Mouse (Mus musculus): ENCODE measurements at regions not wholly inside any gene's neighbourhood (a gene's known extent, or its start where the extent isn't known, plus 50 kb on each side); places are given as distances from the start of the nearest gene placed in this dataset.
A peak's percentile ranks its signal among the peaks of the same experiment; 100 is the strongest.

- H3K4me2 ChIP-seq, result no peak overlapping the region
- no peak overlapping the region for H3K27ac ChIP-seq (ENCODE audit: low read depth, low read length)
- H3K9ac ChIP-seq (ENCODE audit: low read depth, low read length), result no peak overlapping the region
- WGBS (ENCODE audit: insufficient replicate concordance), result 92% methylated on average over 4 of the region's 5 CpGs
- H3K4me3 ChIP-seq (ENCODE audit: low read depth, low read length), result no peak overlapping the region
- H3K4me1 ChIP-seq (ENCODE audit: control insufficient read depth, insufficient read depth, low read length), result no peaks in the 10 kb centered on the region
- H3K36me3 ChIP-seq (ENCODE audit: control insufficient read depth, insufficient read depth, low read length), result no peaks in the 10 kb centered on the region
- no peaks in the 10 kb centered on the region for H3K9me3 ChIP-seq (replicated peaks; ENCODE audit: control insufficient read depth, low read length)
- no peaks in the 10 kb centered on the region for H3K27me3 ChIP-seq (ENCODE audit: control insufficient read depth, insufficient read depth, low read length)
- ATAC-seq (replicated peaks; ENCODE audit: insufficient number of reproducible peaks, low FRiP score, low TSS enrichment), result no peak
Observed at GRCm38 (mm10) chr3:130947880-130948279, 162.4 kb upstream of the Lef1 start.

DNA sequence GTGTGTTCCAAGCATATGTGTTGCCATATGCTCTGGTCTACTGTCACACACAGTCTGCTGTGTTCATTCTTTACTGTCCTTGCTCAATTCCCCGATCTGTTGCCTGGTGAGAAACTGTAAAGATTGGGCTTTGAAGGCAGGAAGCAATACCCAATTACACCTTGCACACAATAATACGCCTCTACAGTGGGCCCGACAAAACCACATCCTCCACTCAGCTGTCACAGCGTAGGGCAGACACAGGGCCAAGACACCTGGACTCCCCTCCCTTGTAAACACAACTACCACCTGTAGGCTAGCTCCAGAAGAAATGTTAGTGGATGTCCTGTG, 163.0 kb upstream of the Lef1 start:
- Histone ChIP-seq H3K9me3 (replicated peaks; ENCODE audit: control insufficient read depth, low read length) (no peaks in the 10 kb centered on the region), H3K27me3 (ENCODE audit: control insufficient read depth, insufficient read depth, low read length) (no peaks in the 10 kb centered on the region), H3K27ac (ENCODE audit: low read depth, low read length) (no peak overlapping the region), H3K4me2 (no peak overlapping the region), H3K36me3 (ENCODE audit: control insufficient read depth, insufficient read depth, low read length) (no peaks in the 10 kb centered on the region), H3K4me1 (ENCODE audit: control insufficient read depth, insufficient read depth, low read length) (no peaks in the 10 kb centered on the region), H3K9ac (ENCODE audit: low read depth, low read length) (no peak overlapping the region), H3K4me3 (ENCODE audit: low read depth, low read length) (no peak overlapping the region)
- 89% methylated on average over 4 of the region's 4 CpGs for WGBS (ENCODE audit: insufficient replicate concordance)
- no peak for ATAC-seq (replicated peaks; ENCODE audit: insufficient number of reproducible peaks, low FRiP score, low TSS enrichment)

DNA sequence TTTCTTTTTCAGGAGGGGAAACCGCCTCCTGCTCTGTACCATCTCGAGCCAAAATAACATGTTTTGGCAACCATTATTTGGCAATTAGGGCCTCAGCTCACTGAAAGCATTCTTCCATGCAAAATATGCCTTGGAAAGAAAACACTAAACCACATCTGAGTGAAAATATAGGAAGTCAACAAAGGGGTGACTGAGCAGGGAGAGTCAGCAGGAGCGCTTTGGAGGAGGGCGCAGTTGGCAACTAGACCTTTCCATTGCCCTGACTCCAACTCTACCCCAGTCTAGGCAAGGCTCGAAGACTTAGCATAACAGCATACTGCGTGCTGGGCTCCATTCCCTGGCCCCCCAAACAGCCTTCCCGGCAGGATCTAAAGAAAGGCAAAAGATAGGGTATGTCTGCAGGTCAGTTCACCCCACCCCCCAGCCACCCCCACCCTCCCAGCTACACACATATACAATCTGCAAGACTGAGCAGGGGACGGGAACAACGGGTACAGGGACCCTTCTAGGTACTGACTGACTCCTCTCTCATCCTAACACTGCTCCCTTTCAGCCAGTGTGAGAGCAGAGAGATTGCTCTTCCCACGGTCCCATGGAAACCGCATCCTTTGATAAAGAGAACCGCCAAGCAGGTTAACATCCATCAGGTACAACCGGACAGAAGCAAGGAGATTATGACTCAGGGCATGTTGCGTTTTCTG, 163.5 kb upstream of the Lef1 start:
- H3K4me1 ChIP-seq (ENCODE audit: control insufficient read depth, insufficient read depth, low read length), result no peaks in the 10 kb centered on the region
- H3K9ac ChIP-seq (ENCODE audit: low read depth, low read length), result peak overlapping the region; percentile 76; the same call in 1 of the 2 replicates
- WGBS (ENCODE audit: insufficient replicate concordance), result 69% methylated on average over 14 of the region's 14 CpGs
- ATAC-seq (replicated peaks; ENCODE audit: insufficient number of reproducible peaks, low FRiP score, low TSS enrichment), result no peak
- H3K4me3 ChIP-seq (ENCODE audit: low read depth, low read length), result no peak overlapping the region
- H3K27me3 ChIP-seq (ENCODE audit: control insufficient read depth, insufficient read depth, low read length), result no peaks in the 10 kb centered on the region
- no peaks in the 10 kb centered on the region for H3K9me3 ChIP-seq (replicated peaks; ENCODE audit: control insufficient read depth, low read length)
- peak overlapping the region; percentile 67 for H3K4me2 ChIP-seq
- no peak overlapping the region for H3K27ac ChIP-seq (ENCODE audit: low read depth, low read length)
- no peaks in the 10 kb centered on the region for H3K36me3 ChIP-seq (ENCODE audit: control insufficient read depth, insufficient read depth, low read length)

DNA sequence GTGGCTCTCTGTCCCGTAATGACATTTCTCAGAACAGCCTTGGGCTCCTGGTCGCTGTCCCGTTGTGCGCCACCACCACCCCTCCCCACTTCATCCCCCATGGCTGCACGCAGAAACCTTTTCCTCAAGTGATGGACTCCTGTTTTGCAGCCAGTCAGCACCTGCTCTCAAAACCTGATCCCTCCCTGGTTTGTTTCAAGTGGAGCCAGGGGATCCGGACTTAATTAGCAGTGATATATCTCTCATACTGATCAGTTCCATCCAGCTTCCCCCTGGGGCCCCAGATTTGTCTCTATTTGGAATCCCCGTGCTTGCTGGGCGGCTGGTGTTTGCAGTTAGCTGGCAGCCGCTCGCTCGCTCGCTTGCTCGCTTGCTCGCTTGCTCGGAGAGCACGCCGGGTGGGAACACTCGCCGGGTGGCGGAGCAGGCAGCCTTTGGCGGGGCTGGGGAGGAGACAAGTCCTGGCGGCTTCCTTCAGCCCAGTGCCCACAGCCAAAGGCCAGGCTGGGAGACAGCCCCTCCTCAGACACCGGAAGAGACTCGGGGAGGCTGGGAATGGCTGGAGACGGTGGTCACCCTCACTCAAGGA, 164.3 kb upstream of the Lef1 start:
- Histone ChIP-seq H3K9me3 (replicated peaks; ENCODE audit: control insufficient read depth, low read length) (no peaks in the 10 kb centered on the region), H3K27ac (ENCODE audit: low read depth, low read length) (peak overlapping the region; percentile 81), H3K4me2 (peak overlapping the region; percentile 67), H3K4me3 (ENCODE audit: low read depth, low read length) (peak overlapping the region; percentile 35), H3K27me3 (ENCODE audit: control insufficient read depth, insufficient read depth, low read length) (no peaks in the 10 kb centered on the region), H3K4me1 (ENCODE audit: control insufficient read depth, insufficient read depth, low read length) (no peaks in the 10 kb centered on the region), H3K9ac (ENCODE audit: low read depth, low read length) (peak overlapping the region; percentile 76), H3K36me3 (ENCODE audit: control insufficient read depth, insufficient read depth, low read length) (no peaks in the 10 kb centered on the region)
- ATAC-seq (replicated peaks; ENCODE audit: insufficient number of reproducible peaks, low FRiP score, low TSS enrichment), result peak; percentile 76; the same call in 1 of the 2 replicates
- WGBS (ENCODE audit: insufficient replicate concordance), result under 1% methylated on average over 25 of the region's 25 CpGs

- no peak overlapping the region for H3K9ac ChIP-seq (ENCODE audit: low read depth, low read length)
- H3K27ac ChIP-seq (ENCODE audit: low read depth, low read length), result peak overlapping the region; percentile 81; the same call in 1 of the 2 replicates
Observed at GRCm38 (mm10) chr3:130945396-130945795, 164.9 kb upstream of the Lef1 start.

GRCm38 (mm10) chr3:130944241-130944640, 166.0 kb upstream of the Lef1 start:
- Histone ChIP-seq H3K9ac (ENCODE audit: low read depth, low read length) (no peak overlapping the region), H3K4me2 (no peak overlapping the region), H3K36me3 (ENCODE audit: control insufficient read depth, insufficient read depth, low read length) (no peaks in the 10 kb centered on the region), H3K4me3 (ENCODE audit: low read depth, low read length) (no peak overlapping the region), H3K27me3 (ENCODE audit: control insufficient read depth, insufficient read depth, low read length) (no peaks in the 10 kb centered on the region), H3K9me3 (replicated peaks; ENCODE audit: control insufficient read depth, low read length) (no peaks in the 10 kb centered on the region), H3K4me1 (ENCODE audit: control insufficient read depth, insufficient read depth, low read length) (no peaks in the 10 kb centered on the region), H3K27ac (ENCODE audit: low read depth, low read length) (no peak overlapping the region)
- 85% methylated on average over 6 of the region's 6 CpGs for WGBS (ENCODE audit: insufficient replicate concordance)
- ATAC-seq (replicated peaks; ENCODE audit: insufficient number of reproducible peaks, low FRiP score, low TSS enrichment), result no peak

More at GRCm38 (mm10) chr3:130945396-130945795, 164.9 kb upstream of the Lef1 start:
- Histone ChIP-seq H3K36me3 (ENCODE audit: control insufficient read depth, insufficient read depth, low read length) (no peaks in the 10 kb centered on the region), H3K4me3 (ENCODE audit: low read depth, low read length) (peak overlapping the region; percentile 35), H3K4me2 (peak overlapping the region; percentile 67), H3K4me1 (ENCODE audit: control insufficient read depth, insufficient read depth, low read length) (no peaks in the 10 kb centered on the region), H3K27me3 (ENCODE audit: control insufficient read depth, insufficient read depth, low read length) (no peaks in the 10 kb centered on the region), H3K9me3 (replicated peaks; ENCODE audit: control insufficient read depth, low read length) (no peaks in the 10 kb centered on the region)
- ATAC-seq (replicated peaks; ENCODE audit: insufficient number of reproducible peaks, low FRiP score, low TSS enrichment), result no peak
- WGBS (ENCODE audit: insufficient replicate concordance), result 25% methylated on average over 7 of the region's 7 CpGs

DNA sequence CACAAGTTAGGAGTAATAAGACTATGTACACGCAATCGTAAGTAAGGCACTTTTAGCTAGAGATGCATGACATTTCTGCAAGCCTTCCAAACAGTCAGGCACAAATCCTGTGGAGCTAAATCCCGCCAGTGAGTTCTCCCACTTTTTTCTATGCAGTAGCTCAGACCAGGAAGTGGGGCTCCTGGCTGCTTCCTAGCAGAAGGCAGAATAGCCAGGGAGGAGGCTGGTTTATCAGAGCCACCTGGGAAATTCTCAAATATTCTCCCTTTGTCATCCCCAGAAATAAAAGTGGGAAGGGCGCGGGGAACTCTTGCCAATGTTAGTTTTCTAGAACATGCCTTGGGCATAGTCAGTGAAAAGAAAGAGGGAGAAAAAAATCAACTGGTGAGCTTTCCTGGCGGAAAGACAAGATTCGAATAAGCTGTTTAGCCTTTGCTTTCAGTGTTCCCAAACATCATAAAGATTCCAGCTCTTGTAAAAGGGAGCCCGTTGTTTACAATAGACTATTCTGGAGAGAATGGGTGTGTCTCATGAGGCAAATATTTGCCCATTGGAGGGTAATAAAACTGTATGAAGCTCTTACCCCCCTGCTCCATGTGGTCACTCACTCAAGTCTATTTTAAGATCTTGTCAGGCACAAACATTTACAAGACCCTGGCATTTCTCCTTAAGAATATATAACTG, 167.2 kb upstream of the Lef1 start:
- Histone ChIP-seq H3K27ac (ENCODE audit: low read depth, low read length) (no peak overlapping the region), H3K4me1 (ENCODE audit: control insufficient read depth, insufficient read depth, low read length) (no peaks in the 10 kb centered on the region), H3K9ac (ENCODE audit: low read depth, low read length) (no peak overlapping the region), H3K27me3 (ENCODE audit: control insufficient read depth, insufficient read depth, low read length) (no peaks in the 10 kb centered on the region), H3K9me3 (replicated peaks; ENCODE audit: control insufficient read depth, low read length) (no peaks in the 10 kb centered on the region), H3K36me3 (ENCODE audit: control insufficient read depth, insufficient read depth, low read length) (no peaks in the 10 kb centered on the region), H3K4me3 (ENCODE audit: low read depth, low read length) (no peak overlapping the region), H3K4me2 (no peak overlapping the region)
- WGBS (ENCODE audit: insufficient replicate concordance), result 82% methylated on average over 8 of the region's 8 CpGs
- ATAC-seq (replicated peaks; ENCODE audit: insufficient number of reproducible peaks, low FRiP score, low TSS enrichment), result no peak

GRCm38 (mm10) chr3:130940302-130940867, 169.9 kb upstream of the Lef1 start:
- no peak for ATAC-seq (replicated peaks; ENCODE audit: insufficient number of reproducible peaks, low FRiP score, low TSS enrichment)
- 79% methylated on average over 5 of the region's 5 CpGs for WGBS (ENCODE audit: insufficient replicate concordance)
- no peak overlapping the region for H3K9ac ChIP-seq (ENCODE audit: low read depth, low read length)
- no peaks in the 10 kb centered on the region for H3K9me3 ChIP-seq (replicated peaks; ENCODE audit: control insufficient read depth, low read length)
- H3K36me3 ChIP-seq (ENCODE audit: control insufficient read depth, insufficient read depth, low read length), result no peaks in the 10 kb centered on the region
- no peaks in the 10 kb centered on the region for H3K27me3 ChIP-seq (ENCODE audit: control insufficient read depth, insufficient read depth, low read length)
- H3K4me2 ChIP-seq, result no peak overlapping the region
- H3K4me3 ChIP-seq (ENCODE audit: low read depth, low read length), result no peak overlapping the region
- no peak overlapping the region for H3K27ac ChIP-seq (ENCODE audit: low read depth, low read length)
- peaks cover 6% of the 10 kb centered on the region; the same call in 1 of the 2 replicates for H3K4me1 ChIP-seq (ENCODE audit: control insufficient read depth, insufficient read depth, low read length)

Data from heart, embryonic 11.5 days (tissue).